Mouse (Mus musculus): Measurements from ENCODE around the gene Rnf217. TPM values are rescaled to one million over a fixed set of nuclear protein-coding genes. Genes with fewer than 3 reads are reported as not detected.

Rnf217 gene
- polyA plus RNA-seq, 1 experiment from 2014 or later = 1.6 TPM

GRCm38 (mm10) chr10:31525705-31526104, 83.3 kb downstream of the Rnf217 start:
- no peak overlapping the region for H3K9ac ChIP-seq (ENCODE audit: low read depth, low read length)
- H3K36me3 ChIP-seq (ENCODE audit: control insufficient read depth, insufficient read depth, low read length) = no peaks in the 10 kb centered on the region
- H3K27me3 ChIP-seq (replicated peaks; ENCODE audit: control insufficient read depth, insufficient read depth, low read length) = no peaks in the 10 kb centered on the region
- WGBS = 81% methylated on average over 3 of the region's 3 CpGs
- no peak overlapping the region for H3K27ac ChIP-seq (ENCODE audit: low read depth, low read length)
- H3K9me3 ChIP-seq (ENCODE audit: control insufficient read depth, low read length) = no peaks in the 10 kb centered on the region
- no peak overlapping the region for H3K4me2 ChIP-seq (ENCODE audit: low read length)
- no peak overlapping the region for H3K4me3 ChIP-seq (ENCODE audit: low read length)
- no peak for ATAC-seq
- peaks cover 2% of the 10 kb centered on the region for H3K4me1 ChIP-seq (ENCODE audit: control insufficient read depth, insufficient read depth, low read depth, low read length)

- Histone ChIP-seq H3K4me1 (ENCODE audit: control insufficient read depth, insufficient read depth, low read depth, low read length) (no peaks in the 10 kb centered on the region; the same call in 1 of the 2 replicates), H3K27me3 (replicated peaks; ENCODE audit: control insufficient read depth, insufficient read depth, low read length) (no peaks in the 10 kb centered on the region), H3K36me3 (ENCODE audit: control insufficient read depth, insufficient read depth, low read length) (no peaks in the 10 kb centered on the region), H3K9ac (ENCODE audit: low read depth, low read length) (no peak overlapping the region), H3K27ac (ENCODE audit: low read depth, low read length) (no peak overlapping the region), H3K4me3 (ENCODE audit: low read length) (no peak overlapping the region), H3K4me2 (ENCODE audit: low read length) (no peak overlapping the region), H3K9me3 (ENCODE audit: control insufficient read depth, low read length) (no peaks in the 10 kb centered on the region)
- peak; percentile 9; the same call in 1 of the 2 replicates for ATAC-seq
- 38% methylated on average over 1 of the region's 1 CpGs for WGBS
Measured at GRCm38 (mm10) chr10:31519420-31519819, 89.6 kb downstream of the Rnf217 start.

- Histone ChIP-seq H3K4me1 (ENCODE audit: control insufficient read depth, insufficient read depth, low read depth, low read length) (no peaks in the 10 kb centered on the region; the same call in 1 of the 2 replicates), H3K9ac (ENCODE audit: low read depth, low read length) (no peak overlapping the region), H3K4me2 (ENCODE audit: low read length) (no peak overlapping the region), H3K27ac (ENCODE audit: low read depth, low read length) (no peak overlapping the region), H3K36me3 (ENCODE audit: control insufficient read depth, insufficient read depth, low read length) (no peaks in the 10 kb centered on the region), H3K27me3 (replicated peaks; ENCODE audit: control insufficient read depth, insufficient read depth, low read length) (no peaks in the 10 kb centered on the region), H3K9me3 (ENCODE audit: control insufficient read depth, low read length) (no peaks in the 10 kb centered on the region), H3K4me3 (ENCODE audit: low read length) (no peak overlapping the region)
- 92% methylated on average over 4 of the region's 4 CpGs for WGBS
- no peak for ATAC-seq
Measured at GRCm38 (mm10) chr10:31518210-31518609, 90.8 kb downstream of the Rnf217 start.

GRCm38 (mm10) chr10:31517192-31517591, 91.8 kb downstream of the Rnf217 start:
- Histone ChIP-seq H3K4me3 (ENCODE audit: low read length) (no peak overlapping the region), H3K36me3 (ENCODE audit: control insufficient read depth, insufficient read depth, low read length) (no peaks in the 10 kb centered on the region), H3K9me3 (ENCODE audit: control insufficient read depth, low read length) (no peaks in the 10 kb centered on the region), H3K4me2 (ENCODE audit: low read length) (no peak overlapping the region), H3K4me1 (ENCODE audit: control insufficient read depth, insufficient read depth, low read depth, low read length) (no peaks in the 10 kb centered on the region; the same call in 1 of the 2 replicates), H3K9ac (ENCODE audit: low read depth, low read length) (no peak overlapping the region), H3K27ac (ENCODE audit: low read depth, low read length) (no peak overlapping the region), H3K27me3 (replicated peaks; ENCODE audit: control insufficient read depth, insufficient read depth, low read length) (no peaks in the 10 kb centered on the region)
- no peak for ATAC-seq
- whole genome bisulfite sequencing = 79% methylated on average over 4 of the region's 4 CpGs

- ATAC-seq = 0 out of 2 replicates have a peak, but pooled peaks have one; percentile 45
- whole genome bisulfite sequencing = 30% methylated on average over 1 of the region's 1 CpGs
- no peak overlapping the region for H3K4me2 ChIP-seq (ENCODE audit: low read length)
- H3K27ac ChIP-seq (ENCODE audit: low read depth, low read length) = no peak overlapping the region
- H3K4me3 ChIP-seq (ENCODE audit: low read length) = no peak overlapping the region
- no peaks in the 10 kb centered on the region for H3K36me3 ChIP-seq (ENCODE audit: control insufficient read depth, insufficient read depth, low read length)
- no peaks in the 10 kb centered on the region; the same call in 1 of the 2 replicates for H3K4me1 ChIP-seq (ENCODE audit: control insufficient read depth, insufficient read depth, low read depth, low read length)
- H3K9me3 ChIP-seq (ENCODE audit: control insufficient read depth, low read length) = no peaks in the 10 kb centered on the region
- no peak overlapping the region for H3K9ac ChIP-seq (ENCODE audit: low read depth, low read length)
- H3K27me3 ChIP-seq (replicated peaks; ENCODE audit: control insufficient read depth, insufficient read depth, low read length) = no peaks in the 10 kb centered on the region
Measured at GRCm38 (mm10) chr10:31515897-31516296, 93.1 kb downstream of the Rnf217 start.

GRCm38 (mm10) chr10:31504134-31504551, 104.8 kb downstream of the Rnf217 start:
- H3K9me3 ChIP-seq (ENCODE audit: control insufficient read depth, low read length) = no peaks in the 10 kb centered on the region
- no peak overlapping the region for H3K4me3 ChIP-seq (ENCODE audit: low read length)
- no peak overlapping the region for H3K27ac ChIP-seq (ENCODE audit: low read depth, low read length)
- H3K4me1 ChIP-seq (ENCODE audit: control insufficient read depth, insufficient read depth, low read depth, low read length) = peaks cover 4% of the 10 kb centered on the region; the same call in 1 of the 2 replicates
- no peak overlapping the region for H3K9ac ChIP-seq (ENCODE audit: low read depth, low read length)
- H3K4me2 ChIP-seq (ENCODE audit: low read length) = no peak overlapping the region
- ATAC-seq = peak; percentile 93
- 22% methylated on average over 3 of the region's 3 CpGs for WGBS
- no peaks in the 10 kb centered on the region for H3K27me3 ChIP-seq (replicated peaks; ENCODE audit: control insufficient read depth, insufficient read depth, low read length)
- H3K36me3 ChIP-seq (ENCODE audit: control insufficient read depth, insufficient read depth, low read length) = no peaks in the 10 kb centered on the region

- no peak overlapping the region for H3K4me2 ChIP-seq (ENCODE audit: low read length)
- H3K4me1 ChIP-seq (ENCODE audit: control insufficient read depth, insufficient read depth, low read depth, low read length) = peaks cover 4% of the 10 kb centered on the region; the same call in 1 of the 2 replicates
- 77% methylated on average over 8 of the region's 8 CpGs for WGBS
- no peak overlapping the region for H3K9ac ChIP-seq (ENCODE audit: low read depth, low read length)
- ATAC-seq = no peak; the same call in none of the 2 replicates
- H3K36me3 ChIP-seq (ENCODE audit: control insufficient read depth, insufficient read depth, low read length) = no peaks in the 10 kb centered on the region
- H3K27ac ChIP-seq (ENCODE audit: low read depth, low read length) = no peak overlapping the region
- no peaks in the 10 kb centered on the region for H3K27me3 ChIP-seq (replicated peaks; ENCODE audit: control insufficient read depth, insufficient read depth, low read length)
- no peaks in the 10 kb centered on the region for H3K9me3 ChIP-seq (ENCODE audit: control insufficient read depth, low read length)
- H3K4me3 ChIP-seq (ENCODE audit: low read length) = no peak overlapping the region
Measured at GRCm38 (mm10) chr10:31503542-31504133, 105.3 kb downstream of the Rnf217 start.

GRCm38 (mm10) chr10:31501644-31502043, 107.3 kb downstream of the Rnf217 start:
- Histone ChIP-seq H3K4me2 (ENCODE audit: low read length) (no peak overlapping the region), H3K9ac (ENCODE audit: low read depth, low read length) (no peak overlapping the region), H3K27me3 (replicated peaks; ENCODE audit: control insufficient read depth, insufficient read depth, low read length) (no peaks in the 10 kb centered on the region), H3K36me3 (ENCODE audit: control insufficient read depth, insufficient read depth, low read length) (no peaks in the 10 kb centered on the region), H3K4me1 (ENCODE audit: control insufficient read depth, insufficient read depth, low read depth, low read length) (peaks cover 4% of the 10 kb centered on the region; the same call in 1 of the 2 replicates), H3K9me3 (ENCODE audit: control insufficient read depth, low read length) (no peaks in the 10 kb centered on the region), H3K4me3 (ENCODE audit: low read length) (no peak overlapping the region), H3K27ac (ENCODE audit: low read depth, low read length) (no peak overlapping the region)
- ATAC-seq = no peak
- WGBS = 80% methylated on average over 5 of the region's 5 CpGs

GRCm38 (mm10) chr10:31496931-31497330, 112.1 kb downstream of the Rnf217 start:
- no peaks in the 10 kb centered on the region for H3K4me1 ChIP-seq (ENCODE audit: control insufficient read depth, insufficient read depth, low read depth, low read length)
- WGBS = 92% methylated on average over 2 of the region's 2 CpGs

More at GRCm38 (mm10) chr10:31496931-31497330, 112.1 kb downstream of the Rnf217 start:
- Histone ChIP-seq H3K27me3 (replicated peaks; ENCODE audit: control insufficient read depth, insufficient read depth, low read length) (no peaks in the 10 kb centered on the region), H3K4me2 (ENCODE audit: low read length) (no peak overlapping the region), H3K4me3 (ENCODE audit: low read length) (no peak overlapping the region), H3K9ac (ENCODE audit: low read depth, low read length) (no peak overlapping the region), H3K36me3 (ENCODE audit: control insufficient read depth, insufficient read depth, low read length) (no peaks in the 10 kb centered on the region), H3K9me3 (ENCODE audit: control insufficient read depth, low read length) (no peaks in the 10 kb centered on the region), H3K27ac (ENCODE audit: low read depth, low read length) (no peak overlapping the region)
- ATAC-seq = no peak
